Mouse (Mus musculus): Measurements from ENCODE around the gene Zfp958. TPM values are rescaled to one million over a fixed set of nuclear protein-coding genes. Genes with fewer than 3 reads are reported as not detected.

Zfp958 gene
- polyA plus RNA-seq (2017; shearing (Covaris generic)) = 16.6 TPM

GRCm38 (mm10) chr8:4612932-4613853 is at the start of gene Zfp958:
Gene Zfp958, plus strand, starts transcription at chr8:4613167.

Other genes starting within 250 kb of the Zfp958 start
- 49.8 TPM for gene Cers4, start 120.1 kb upstream of the Zfp958 start, polyA plus RNA-seq (2017; shearing (Covaris generic))
- 2.6 TPM for gene Shcbp1, start 166.4 kb downstream of the Zfp958 start, polyA plus RNA-seq (2017; shearing (Covaris generic))